Mouse (Mus musculus): ENCODE data around the gene Hspd1. TPM values are rescaled to one million over a fixed set of nuclear protein-coding genes. Genes with fewer than 3 reads are reported as not detected.

Hspd1 gene
- polyA plus RNA-seq, 1 experiment from 2014 or later = 262 TPM

Other genes starting within 250 kb of the Hspd1 start
- gene Ankrd44, start 161.9 kb downstream of the Hspd1 start, polyA plus RNA-seq (2015; fragmentation: Nextera tagmentation; extraction: Ambion mirVana) = 29.6 and 32.3 TPM in 2 replicates
- 287 and 305 TPM in 2 replicates for gene Sf3b1, start 60.8 kb downstream of the Hspd1 start, polyA plus RNA-seq (2015; fragmentation: Nextera tagmentation; extraction: Ambion mirVana)
- gene Coq10b, start 35.5 kb downstream of the Hspd1 start, polyA plus RNA-seq (2015; fragmentation: Nextera tagmentation; extraction: Ambion mirVana) = 29.2 and 33.3 TPM in 2 replicates
- gene Hspe1, start 111 bp downstream of the Hspd1 start, polyA plus RNA-seq (2015; fragmentation: Nextera tagmentation; extraction: Ambion mirVana) = 195 and 203 TPM in 2 replicates
- 165 and 174 TPM in 2 replicates for gene Mob4, start 43.0 kb upstream of the Hspd1 start, polyA plus RNA-seq (2015; fragmentation: Nextera tagmentation; extraction: Ambion mirVana)
- 6.9 and 9.2 TPM in 2 replicates for gene Rftn2, start 138.5 kb upstream of the Hspd1 start, polyA plus RNA-seq (2015; fragmentation: Nextera tagmentation; extraction: Ambion mirVana)
- gene Mars2, start 148.9 kb upstream of the Hspd1 start, polyA plus RNA-seq (2015; fragmentation: Nextera tagmentation; extraction: Ambion mirVana) = 3.4 and 4.0 TPM in 2 replicates

Measured in midbrain, embryonic 15.5 days (tissue).